Mouse (Mus musculus) liver, adult 2 months (tissue): Measurements from ENCODE around the gene Swi5. TPM values are rescaled to one million over a fixed set of nuclear protein-coding genes. Genes with fewer than 3 reads are reported as not detected.
A peak's percentile ranks its signal among the peaks of the same experiment; 100 is the strongest.

Experiments
- DNase-seq: peaks from one replicate; pipeline ENCODE4 v3.0.0-alpha.2; 2011; ENCODE audit warnings: low read depth, low spot score; ENCODE audit errors: extremely low read depth
- H3K27ac ChIP-seq: fragments of 200-500 bp; replicated peaks from 2 replicates; pipeline ENCODE4 v1.5.1; 2012; ENCODE audit warnings: low read depth, mild to moderate bottlenecking, control low read depth, inconsistent platforms, low read length; ENCODE audit not compliant: insufficient read depth
- H3K27me3 ChIP-seq: fragments of 200-500 bp; 2 replicates; pipeline ENCODE4 v1.6.1; 2012; ENCODE audit warnings: mild to moderate bottlenecking, moderate library complexity, low read length, inconsistent platforms; ENCODE audit not compliant: control insufficient read depth, insufficient read depth
- H3K36me3 ChIP-seq: fragments of 200-500 bp; 2 replicates; pipeline ENCODE4 v1.6.1; 2012; ENCODE audit warnings: low read length, inconsistent platforms; ENCODE audit not compliant: control insufficient read depth, insufficient read depth
- H3K4me1 ChIP-seq: fragments of 200-500 bp; 2 replicates; pipeline ENCODE4 v1.6.1; 2011; ENCODE audit warnings: low read length; ENCODE audit not compliant: control insufficient read depth, insufficient read depth
- H3K4me3 ChIP-seq: fragments of 200-500 bp; 2 replicates; pipeline ENCODE4 v1.5.1; 2011; ENCODE audit warnings: low read depth, mild to moderate bottlenecking, control low read depth, low read length, moderate library complexity; ENCODE audit not compliant: insufficient read depth
- H3K79me2 ChIP-seq: fragments of 200-500 bp; 2 replicates; pipeline ENCODE4 v1.6.1; 2012; ENCODE audit warnings: inconsistent platforms, mild to moderate bottlenecking, low read length, moderate library complexity; ENCODE audit not compliant: control insufficient read depth, insufficient read depth
- H3K9ac ChIP-seq: fragments of 200-500 bp; 2 replicates; pipeline ENCODE4 v1.6.1; 2012; ENCODE audit warnings: low read depth, mild to moderate bottlenecking, control low read depth, inconsistent platforms, low read length
- CTCF ChIP-seq: fragments of 200-500 bp; IDR thresholded peaks from 2 replicates; pipeline ENCODE4 v1.5.1; 2011; ENCODE audit warnings: low read depth, low read length, control low read depth
- POLR2A ChIP-seq: fragments of 200-500 bp; IDR thresholded peaks from 2 replicates; pipeline ENCODE4 v1.6.1; 2011; ENCODE audit warnings: low read length, control low read depth; ENCODE audit not compliant: insufficient read depth; ENCODE audit errors: extremely low read depth
- WGBS: fragments of 180-500 bp; shearing (Covaris S2); methylation state at CpG from one replicate; pipeline ENCODE4 v1.1.7; 2018; 5-methylcytosine and 5-hydroxymethylcytosine counted together
- polyA plus RNA-seq: library from polyadenylated mRNA; depleted of rRNA; stranded (reverse); fragments of >200 nt; gene quantifications from 2 replicates; pipeline ENCODE4 v1.2.3, GENCODE M21; 2012; rRNA removed
- total RNA-seq: library from RNA; depleted of rRNA; stranded (reverse); fragments of >200 nt; gene quantifications from 2 replicates; pipeline ENCODE4 v1.2.3, GENCODE M21; 2014; rRNA removed

Gene Swi5
- total RNA-seq, result 313 and 384 TPM in 2 replicates
- polyA plus RNA-seq, result 171 and 203 TPM in 2 replicates

DNA sequence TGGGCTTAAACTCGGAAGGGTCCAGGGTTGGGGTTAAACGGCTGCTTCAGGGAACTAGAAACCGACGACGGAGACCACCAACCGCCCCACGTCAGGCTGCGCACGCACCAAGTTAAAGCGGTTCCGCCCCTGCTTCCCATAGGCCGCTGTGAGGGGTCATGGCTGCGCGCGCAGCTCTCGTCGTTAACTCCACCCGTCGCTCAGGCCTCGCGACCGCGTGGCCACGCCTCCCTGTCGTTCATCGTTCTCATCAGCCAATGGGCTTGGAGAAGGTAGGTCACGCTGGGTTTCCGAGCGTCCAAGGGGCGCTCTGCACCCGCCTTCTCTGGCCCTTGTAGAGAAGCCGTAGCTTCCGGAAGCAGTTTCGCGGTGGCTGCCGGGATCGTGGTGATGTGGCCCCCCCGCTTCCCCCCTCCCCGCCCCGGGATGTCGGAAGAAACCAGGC is at the start of gene Swi5:
Swi5 (minus strand) TSS at position 153 of the 445 bp plus-strand sequence.
- H3K27me3 ChIP-seq, result no peaks in the 10 kb centered on the region
- H3K27ac ChIP-seq, result peak within 1 kb of the TSS; percentile 91
- peak; percentile 91 for TF ChIP-seq POLR2A
- TF ChIP-seq CTCF, result no peak
- DNase-seq, result peak; percentile 96
- under 1% methylated on average over 41 of the region's 41 CpGs for WGBS
- peak within 1 kb of the TSS; percentile 88 for H3K9ac ChIP-seq
- H3K4me3 ChIP-seq, result peak within 1 kb of the TSS; percentile 88
- H3K4me1 ChIP-seq, result peaks cover 10% of the 10 kb centered on the region
- 0 out of 2 replicates have a peak, but pooled peaks cover 4% of the 10 kb centered on the region for H3K36me3 ChIP-seq
- H3K79me2 ChIP-seq, result peaks cover 30% of the 10 kb centered on the region; the same call in 1 of the 2 replicates

DNA sequence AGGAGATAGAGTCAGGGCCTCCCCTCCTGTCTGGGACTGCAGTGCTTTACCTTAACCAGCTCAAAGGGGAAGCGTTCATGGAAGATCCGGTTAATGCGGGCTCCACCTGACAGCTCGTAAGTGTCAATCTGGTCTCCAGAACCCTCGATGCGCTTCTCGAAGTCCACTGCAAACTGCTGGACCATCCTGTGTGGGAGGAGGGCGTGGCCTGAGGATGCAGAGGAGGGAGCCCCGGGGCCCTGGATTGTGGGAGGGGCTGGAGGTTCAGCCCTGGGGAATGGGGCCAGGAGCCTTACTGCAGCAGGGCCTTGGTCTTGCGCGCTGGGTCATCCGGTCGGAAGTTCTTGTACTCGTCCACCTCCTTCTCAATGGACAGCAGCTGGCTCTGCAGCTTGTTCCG is 48.0 kb upstream of the Swi5 start:
- DNase-seq, result no peak
- no peak for TF ChIP-seq CTCF
- no peak for TF ChIP-seq POLR2A
- 65% methylated on average over 15 of the region's 15 CpGs for WGBS
- Histone ChIP-seq H3K36me3 (no peaks in the 10 kb centered on the region), H3K79me2 (no peaks in the 10 kb centered on the region), H3K27me3 (no peaks in the 10 kb centered on the region), H3K4me1 (no peaks in the 10 kb centered on the region), H3K9ac (no peak overlapping the region), H3K27ac (no peak overlapping the region), H3K4me3 (no peak overlapping the region)

DNA sequence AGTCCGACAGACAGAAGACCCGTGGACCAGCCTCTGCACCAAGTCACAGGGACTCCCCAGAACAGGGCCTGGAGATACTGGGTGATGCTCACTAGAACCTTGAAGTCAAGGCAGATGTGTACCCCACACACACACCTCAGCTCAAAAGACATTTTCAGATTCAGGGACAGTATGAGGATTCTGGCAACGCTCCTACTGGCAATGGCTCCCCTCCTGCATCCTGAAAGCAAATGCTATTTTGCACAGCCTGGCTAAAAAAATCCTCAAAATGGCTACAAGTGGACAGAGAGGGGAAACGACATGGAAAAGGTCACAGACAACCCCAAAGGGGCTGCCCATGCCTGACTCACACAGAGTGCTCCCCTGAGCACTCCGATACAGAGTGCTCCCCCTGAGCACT is 44.3 kb upstream of the Swi5 start:
- Histone ChIP-seq H3K27ac (no peak overlapping the region), H3K79me2 (no peaks in the 10 kb centered on the region), H3K4me3 (no peak overlapping the region), H3K9ac (no peak overlapping the region), H3K4me1 (no peaks in the 10 kb centered on the region), H3K36me3 (no peaks in the 10 kb centered on the region), H3K27me3 (no peaks in the 10 kb centered on the region)
- DNase-seq, result no peak
- 85% methylated on average over 5 of the region's 5 CpGs for WGBS
- no peak for TF ChIP-seq CTCF
- TF ChIP-seq POLR2A, result no peak

DNA sequence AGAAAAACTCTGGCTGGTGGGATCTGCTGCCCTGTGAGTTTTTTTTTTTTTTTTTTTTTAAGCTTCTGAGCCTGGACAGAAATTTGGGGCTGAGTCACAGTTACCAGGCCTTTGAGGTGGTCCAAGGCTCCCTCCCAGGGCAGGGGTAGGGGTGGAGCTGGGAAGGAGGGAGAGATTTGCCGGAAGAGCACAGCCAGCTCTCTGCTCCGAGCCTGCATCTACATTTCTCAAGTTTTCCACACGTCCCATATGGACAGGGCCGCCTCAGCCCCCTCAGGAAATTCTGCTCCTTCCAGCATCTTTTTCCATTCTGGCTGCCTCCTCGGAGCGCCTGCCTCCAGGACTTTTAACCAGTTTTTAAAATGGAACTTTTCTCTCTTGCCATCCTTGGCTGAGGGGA is 41.7 kb upstream of the Swi5 start:
- 85% methylated on average over 6 of the region's 6 CpGs for WGBS
- TF ChIP-seq POLR2A, result no peak
- no peak for TF ChIP-seq CTCF
- H3K27ac ChIP-seq, result no peak overlapping the region

DNA sequence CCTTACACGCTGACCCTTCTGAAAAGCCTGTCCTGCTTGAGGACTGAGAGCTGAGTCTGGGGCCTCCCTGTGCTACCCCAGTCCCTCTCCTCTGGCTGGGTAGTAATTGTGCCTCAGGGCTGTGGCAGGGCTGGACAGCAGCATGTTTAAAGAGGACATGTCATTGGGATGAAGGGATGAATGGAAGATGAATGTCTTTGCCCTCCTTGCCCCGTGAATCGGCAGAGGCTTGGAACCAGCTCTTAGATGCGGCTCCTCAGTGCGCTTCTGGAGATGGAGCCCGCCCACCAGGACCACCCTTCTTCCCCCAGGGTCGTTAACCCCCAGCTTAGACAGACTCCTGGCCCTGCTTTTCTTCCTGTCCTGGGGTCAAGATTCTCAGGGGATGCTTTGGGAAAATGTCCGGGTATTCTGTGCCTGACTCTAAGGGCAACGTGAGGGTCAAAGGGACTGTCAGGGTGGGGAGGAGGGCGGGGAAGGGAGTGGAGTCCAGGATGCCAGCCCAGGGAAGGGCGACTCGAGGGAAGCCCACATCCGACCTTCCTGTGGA is 41.1 kb upstream of the Swi5 start:
- Histone ChIP-seq H3K4me1 (no peaks in the 10 kb centered on the region), H3K4me3 (no peak overlapping the region), H3K79me2 (no peaks in the 10 kb centered on the region), H3K9ac (no peak overlapping the region), H3K27me3 (no peaks in the 10 kb centered on the region), H3K27ac (no peak overlapping the region), H3K36me3 (no peaks in the 10 kb centered on the region)
- no peak for DNase-seq
- WGBS, result 71% methylated on average over 13 of the region's 13 CpGs
- TF ChIP-seq CTCF, result no peak
- no peak for TF ChIP-seq POLR2A

More for the DNA sequence above, 41.7 kb upstream of the Swi5 start:
- H3K79me2 ChIP-seq, result no peaks in the 10 kb centered on the region
- no peaks in the 10 kb centered on the region for H3K27me3 ChIP-seq
- DNase-seq, result no peak
- H3K36me3 ChIP-seq, result no peaks in the 10 kb centered on the region
- H3K9ac ChIP-seq, result no peak overlapping the region
- no peak overlapping the region for H3K4me3 ChIP-seq
- no peaks in the 10 kb centered on the region for H3K4me1 ChIP-seq

DNA sequence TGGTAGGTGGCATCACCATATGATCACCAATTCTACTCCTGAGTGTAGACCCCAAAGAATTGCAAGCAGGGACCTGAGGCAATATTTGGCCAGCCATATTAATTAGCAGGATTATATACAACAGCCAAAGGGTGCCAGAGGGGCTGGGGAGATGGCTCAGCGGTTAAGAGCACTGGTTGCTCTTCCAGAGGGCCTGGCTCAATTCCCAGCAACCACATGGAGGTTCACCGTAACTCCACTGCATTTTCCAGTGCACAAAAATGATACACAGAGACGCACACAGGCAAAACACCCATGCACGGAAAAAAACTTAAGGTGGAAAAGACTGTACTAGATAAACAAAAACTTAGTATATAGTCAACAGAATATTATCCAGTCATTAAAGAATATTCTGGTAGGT is 39.3 kb upstream of the Swi5 start:
- WGBS, result 83% methylated on average over 4 of the region's 4 CpGs
- Histone ChIP-seq H3K79me2 (no peaks in the 10 kb centered on the region), H3K9ac (no peak overlapping the region), H3K27ac (no peak overlapping the region), H3K36me3 (no peaks in the 10 kb centered on the region), H3K4me1 (no peaks in the 10 kb centered on the region), H3K27me3 (no peaks in the 10 kb centered on the region), H3K4me3 (no peak overlapping the region)
- no peak for TF ChIP-seq CTCF
- TF ChIP-seq POLR2A, result no peak
- DNase-seq, result no peak
